Mouse (Mus musculus): ENCODE results near the gene Ubb.

GRCm38 (mm10) chr11:62553186-62553585 is 2.2 kb downstream of the Ubb start:
- TF ChIP-seq CTCF (IDR thresholded peaks at IDR 0.05) (no peak), POLR2A (IDR thresholded peaks at IDR 0.05; ENCODE audit: insufficient read depth, low read depth, low read length) (no peak), EP300 (IDR thresholded peaks at IDR 0.05; ENCODE audit: insufficient read depth, low read depth, low read length) (no peak)
